Mouse (Mus musculus): ENCODE data around the gene Dock6. TPM values are rescaled to one million over a fixed set of nuclear protein-coding genes. Genes with fewer than 3 reads are reported as not detected.
A peak's percentile ranks its signal among the peaks of the same experiment; 100 is the strongest.
"Not testable (repeated sequence)": the region's sequence is repeated elsewhere in the genome, so short reads cannot be mapped to it uniquely, and the experiment has no call there.

Gene Dock6
- polyA plus RNA-seq, 1 experiment: 50.1 TPM

DNA sequence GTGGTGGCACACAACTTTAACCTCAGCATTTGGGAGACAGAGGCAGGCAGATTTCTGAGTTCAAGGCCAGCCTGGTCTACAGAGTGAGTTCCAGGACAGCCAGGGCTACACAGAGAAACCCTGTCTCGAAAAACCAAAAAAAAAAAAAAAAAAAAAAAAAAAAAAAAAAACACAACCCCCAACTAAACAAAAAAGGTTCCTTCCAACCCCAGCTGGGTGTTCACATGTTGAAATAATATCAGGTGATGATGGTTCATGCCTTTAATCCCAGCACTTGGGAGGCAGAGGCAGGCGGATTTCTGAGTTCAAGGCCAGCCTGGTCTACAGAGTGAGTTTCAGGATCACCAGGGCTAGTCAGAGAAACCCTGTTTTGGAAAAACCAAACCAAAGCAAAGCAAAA, 66.1 kb downstream of the Dock6 start:
- not testable (repeated sequence) for DNase-seq (ENCODE audit: extremely low spot score in 1 of 2, low spot score in 1 of 2)

DNA sequence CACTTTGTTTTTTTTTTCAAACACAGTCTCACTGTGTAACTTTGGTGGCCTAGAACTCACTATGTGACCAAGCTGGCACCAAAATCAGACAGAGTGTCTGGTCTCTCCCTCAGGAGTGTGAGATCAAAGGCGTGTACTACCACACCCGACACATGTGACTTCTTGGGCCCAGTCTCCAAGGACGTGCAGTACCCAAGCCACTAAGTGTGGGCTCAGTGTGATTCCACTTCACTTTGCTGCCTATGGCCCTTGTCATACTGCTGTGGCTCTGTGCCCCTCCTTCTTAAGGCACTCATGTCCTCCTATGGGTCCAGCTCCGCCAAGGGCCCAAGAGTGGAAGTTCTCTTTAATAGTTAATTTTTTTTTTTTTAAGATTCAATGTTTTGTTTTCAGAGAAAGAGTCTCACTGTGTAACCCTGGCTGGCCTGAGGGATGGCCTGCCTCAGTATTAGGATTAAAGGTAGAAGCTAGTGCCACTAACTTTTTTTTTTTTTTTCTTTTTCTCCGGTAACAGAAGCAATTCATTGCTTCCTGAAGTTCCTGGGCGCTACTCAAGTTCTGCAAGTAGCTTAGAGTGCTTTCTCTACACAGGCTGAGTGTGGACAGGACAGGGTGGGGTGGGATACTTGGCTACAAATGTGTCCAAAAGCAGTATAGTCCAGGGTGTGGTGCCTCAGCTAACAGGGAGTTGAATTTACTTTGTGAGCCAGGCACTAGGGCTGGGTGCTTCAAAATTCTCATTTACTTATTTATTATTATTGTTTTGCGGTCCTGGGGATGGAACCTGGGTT, 67.7 kb downstream of the Dock6 start:
- no peak for DNase-seq (ENCODE audit: extremely low spot score in 1 of 2, low spot score in 1 of 2)

DNA sequence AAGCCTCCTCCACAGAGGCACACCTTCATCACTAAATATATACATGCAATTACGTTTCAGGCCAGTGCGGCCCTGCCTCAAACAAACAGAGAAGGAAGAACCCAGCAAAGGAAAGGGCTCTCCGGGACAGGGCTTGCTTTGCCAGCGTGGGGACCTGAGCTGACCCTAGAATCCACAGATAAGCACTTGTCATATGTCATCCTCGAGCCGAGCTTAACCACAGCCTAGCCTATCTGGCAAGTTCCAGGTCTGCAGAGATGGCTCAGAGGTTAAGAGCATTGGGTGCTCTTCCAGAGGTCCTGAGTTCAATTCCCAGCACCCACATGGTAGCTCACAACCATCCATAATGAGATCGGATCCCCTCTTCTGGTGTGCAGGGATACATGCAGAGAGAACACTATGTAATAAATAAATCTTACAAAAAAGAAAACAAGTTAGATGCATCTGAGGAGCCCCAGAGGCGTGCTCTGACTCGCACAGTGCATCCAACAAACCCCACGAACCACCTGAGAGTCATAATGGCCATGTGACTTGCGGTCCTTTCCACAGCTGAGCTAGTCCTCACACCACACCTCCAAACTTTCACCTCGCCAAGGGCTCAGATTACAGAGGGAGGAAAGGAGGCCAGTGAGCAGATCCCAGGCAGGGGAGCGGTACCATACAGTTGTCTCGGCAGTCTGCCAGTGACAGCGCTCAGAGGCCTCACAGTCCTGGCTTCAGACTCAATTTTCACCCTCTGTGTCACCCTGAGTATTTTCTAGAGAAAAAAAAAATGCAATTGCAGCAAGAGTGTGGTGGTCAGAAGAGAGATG, 70.6 kb downstream of the Dock6 start:
- DNase-seq (ENCODE audit: extremely low spot score in 1 of 2, low spot score in 1 of 2): no peak

- no peak for DNase-seq (ENCODE audit: extremely low spot score in 1 of 2, low spot score in 1 of 2)
Observed at GRCm38 (mm10) chr9:21777726-21778125, 74.7 kb downstream of the Dock6 start.

- DNase-seq (ENCODE audit: extremely low spot score in 1 of 2, low spot score in 1 of 2): no peak
Observed at GRCm38 (mm10) chr9:21774353-21774752, 78.1 kb downstream of the Dock6 start.

DNA sequence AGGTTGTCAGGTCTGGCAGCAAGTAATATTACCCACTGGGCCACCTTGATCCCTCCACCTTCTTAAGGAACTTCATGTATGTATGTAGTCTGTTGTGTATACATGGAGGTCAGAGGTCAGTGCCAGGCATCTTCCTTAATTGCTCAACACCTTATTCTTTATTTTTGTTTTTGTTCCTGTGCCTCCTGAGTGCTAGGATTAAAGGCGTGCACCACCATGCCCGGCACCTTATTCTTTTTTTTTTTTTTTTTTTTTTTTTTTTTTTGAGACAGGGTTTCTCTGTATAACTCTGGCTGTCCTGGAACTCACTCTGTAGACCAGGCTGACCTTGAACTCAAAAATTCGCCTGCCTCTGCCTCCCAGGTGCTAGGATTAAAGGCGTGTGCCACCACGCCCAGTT, 79.0 kb downstream of the Dock6 start:
- not testable (repeated sequence) for DNase-seq (ENCODE audit: extremely low spot score in 1 of 2, low spot score in 1 of 2)

- no peak for DNase-seq (ENCODE audit: extremely low spot score in 1 of 2, low spot score in 1 of 2)
Observed at GRCm38 (mm10) chr9:21769558-21770183, 82.8 kb downstream of the Dock6 start.

DNA sequence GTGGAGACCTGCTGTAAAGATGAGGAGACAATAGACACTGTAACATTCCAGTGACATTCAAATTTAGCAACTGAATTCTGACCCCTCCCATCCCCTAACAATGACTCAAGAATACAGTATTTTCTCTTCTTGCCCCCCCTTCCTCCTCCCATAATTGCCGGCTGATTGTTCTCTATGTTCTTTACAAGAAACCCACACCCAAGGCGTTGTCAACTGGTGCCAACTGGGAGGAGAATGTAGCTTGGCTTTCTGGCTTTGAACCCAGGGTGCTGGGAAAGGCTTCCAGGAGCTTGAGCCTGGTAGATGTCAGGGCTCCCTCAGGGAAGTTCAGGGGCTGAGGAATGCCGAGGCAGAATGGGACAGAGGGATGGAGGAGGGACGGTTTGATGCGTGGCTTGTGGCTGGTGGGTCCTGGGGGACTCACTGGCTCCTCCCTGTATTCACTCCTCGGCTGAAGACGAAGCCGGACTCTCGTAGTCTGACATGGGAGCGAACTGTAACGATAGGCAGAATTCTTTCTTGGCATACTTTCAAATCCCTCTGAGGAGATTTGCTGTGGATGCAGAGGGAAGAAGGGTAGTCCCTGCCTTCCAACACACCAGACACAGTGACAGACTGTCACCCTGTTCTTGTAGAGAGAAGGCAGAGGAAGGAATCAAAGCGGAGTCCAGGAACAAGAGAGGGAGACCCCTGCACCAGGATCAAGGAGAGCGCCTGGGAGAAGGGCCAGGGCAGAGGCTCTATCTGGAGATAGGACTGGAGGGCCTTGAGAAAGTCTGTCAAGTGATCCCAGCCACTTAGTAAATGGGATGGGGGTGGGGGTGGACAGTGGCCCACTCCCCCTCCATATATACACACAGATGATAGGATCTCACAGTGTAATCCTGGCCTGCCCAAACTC, 83.7 kb downstream of the Dock6 start:
- no peak for DNase-seq (ENCODE audit: extremely low spot score in 1 of 2, low spot score in 1 of 2)

- DNase-seq (ENCODE audit: extremely low spot score in 1 of 2, low spot score in 1 of 2): no peak
Observed at GRCm38 (mm10) chr9:21767896-21768295, 84.5 kb downstream of the Dock6 start.

GRCm38 (mm10) chr9:21764084-21764999, 88.1 kb downstream of the Dock6 start:
- DNase-seq (ENCODE audit: extremely low spot score in 1 of 2, low spot score in 1 of 2): no peak

DNA sequence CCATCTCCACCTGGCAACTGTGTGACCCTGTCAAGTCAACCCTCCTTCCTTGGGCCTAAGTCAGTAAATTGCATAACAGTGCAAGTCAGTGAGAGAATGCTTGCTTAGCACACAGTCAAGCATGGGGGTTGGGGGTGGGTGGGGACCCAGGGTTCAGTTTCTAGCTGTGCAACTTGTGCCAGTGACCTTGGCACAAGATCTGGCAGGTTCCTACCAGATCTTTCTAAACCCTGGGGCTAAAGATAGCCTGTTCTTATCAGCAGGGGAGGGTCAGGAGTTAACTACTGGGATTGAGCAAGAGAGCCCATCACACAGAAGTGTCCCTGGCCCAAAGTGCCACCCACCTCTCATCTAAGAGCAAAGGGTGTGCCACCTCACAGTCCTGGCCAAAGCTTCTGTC, 90.3 kb downstream of the Dock6 start:
- no peak for DNase-seq (ENCODE audit: extremely low spot score in 1 of 2, low spot score in 1 of 2)

DNA sequence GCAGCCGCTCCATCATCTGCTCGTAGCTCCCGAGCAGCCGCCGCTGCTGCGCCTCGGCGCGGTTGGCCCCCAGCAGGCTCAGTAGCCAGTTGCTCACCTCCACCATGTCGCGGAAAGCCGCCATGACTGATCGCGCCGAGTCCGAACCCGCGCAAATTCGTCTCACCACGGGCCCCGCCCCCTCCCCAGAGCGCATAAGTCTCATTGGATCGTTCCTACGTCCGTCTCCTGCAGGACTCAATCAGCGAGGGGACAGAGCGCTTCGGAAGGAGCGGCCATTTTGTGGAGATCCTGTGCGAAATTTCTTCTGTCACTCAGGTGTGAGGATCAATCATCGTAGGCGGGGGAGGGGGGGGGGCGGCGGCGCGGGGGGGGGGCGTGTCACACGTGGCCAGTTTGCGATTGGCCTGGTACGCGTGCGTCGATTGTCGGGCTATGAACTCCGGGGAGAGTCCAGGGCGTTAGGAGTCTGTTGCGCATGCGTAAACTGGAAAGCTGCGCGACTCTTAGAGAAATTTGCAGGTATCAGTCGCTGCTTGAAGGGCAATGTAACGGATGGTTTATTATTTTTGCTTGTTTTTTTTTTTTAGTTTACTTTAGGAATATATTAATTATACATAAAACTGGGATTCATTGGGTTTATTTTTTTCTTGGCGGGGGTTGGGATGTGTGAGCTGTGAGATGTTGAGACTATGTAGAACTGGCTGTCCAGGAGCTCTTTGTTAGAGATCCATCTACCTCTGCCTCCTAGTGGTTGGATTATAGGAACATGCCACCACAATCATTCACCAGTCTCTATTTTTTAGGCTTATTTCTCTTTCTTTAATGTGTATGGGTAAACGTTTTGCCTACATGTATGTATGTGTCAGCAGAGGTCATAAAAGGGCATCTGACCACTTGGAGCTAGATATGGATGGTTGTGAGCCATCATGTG, 92.0 kb downstream of the Dock6 start, which contains the start of gene Spc24:
Spc24 (minus strand) TSS at position 149 of the 934 bp plus-strand sequence.
- peak; percentile 90 to 98 for DNase-seq (ENCODE audit: extremely low spot score in 1 of 2, low spot score in 1 of 2)

- no peak for DNase-seq (ENCODE audit: extremely low spot score in 1 of 2, low spot score in 1 of 2)
Observed at GRCm38 (mm10) chr9:21759718-21760117, 92.7 kb downstream of the Dock6 start.

DNA sequence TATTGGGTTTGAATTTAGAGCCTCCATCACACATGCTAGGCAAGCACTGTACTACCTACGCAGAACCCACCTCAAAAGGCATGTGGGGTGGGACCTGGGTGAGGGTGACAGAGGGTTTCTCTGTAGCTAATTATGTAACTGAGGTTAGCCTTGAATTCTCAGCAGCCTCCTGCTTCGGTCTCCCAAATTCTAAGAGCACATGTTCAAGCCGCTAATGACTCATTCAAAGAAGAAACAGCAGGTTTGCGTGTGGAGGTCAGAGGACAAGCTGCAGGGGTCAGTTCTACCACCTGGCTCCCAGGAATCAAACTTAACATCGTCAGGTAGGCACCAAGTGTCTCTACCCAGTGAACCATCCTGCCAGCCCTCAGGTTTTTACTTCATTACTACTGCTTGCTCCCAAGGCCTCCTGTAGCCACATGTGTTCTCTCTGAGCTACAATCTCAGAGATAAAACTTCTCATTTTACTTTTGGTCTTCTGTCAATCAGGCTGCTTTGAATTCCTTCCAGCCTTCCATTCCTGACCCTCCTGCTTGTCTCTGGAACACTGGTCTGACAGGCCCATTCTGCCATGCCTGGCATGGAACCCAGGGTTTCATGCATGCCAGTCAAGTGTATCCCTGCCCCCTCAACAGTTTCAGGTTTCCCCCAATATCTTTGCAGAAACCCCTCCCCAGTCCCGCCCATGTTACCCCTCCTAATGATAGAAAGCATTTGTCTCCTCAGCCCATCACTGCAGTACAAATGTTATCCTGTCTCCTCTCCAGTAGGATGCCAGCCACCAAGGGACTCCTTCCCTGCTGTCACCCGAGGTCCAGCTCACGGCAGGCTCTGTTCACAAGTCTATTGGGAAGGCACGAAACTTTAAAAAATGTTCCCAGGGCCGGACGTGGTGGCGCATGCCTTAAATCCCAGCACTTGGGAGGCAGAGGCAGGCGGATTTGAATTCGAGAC, 93.6 kb downstream of the Dock6 start:
- no peak for DNase-seq (ENCODE audit: extremely low spot score in 1 of 2, low spot score in 1 of 2)

DNA sequence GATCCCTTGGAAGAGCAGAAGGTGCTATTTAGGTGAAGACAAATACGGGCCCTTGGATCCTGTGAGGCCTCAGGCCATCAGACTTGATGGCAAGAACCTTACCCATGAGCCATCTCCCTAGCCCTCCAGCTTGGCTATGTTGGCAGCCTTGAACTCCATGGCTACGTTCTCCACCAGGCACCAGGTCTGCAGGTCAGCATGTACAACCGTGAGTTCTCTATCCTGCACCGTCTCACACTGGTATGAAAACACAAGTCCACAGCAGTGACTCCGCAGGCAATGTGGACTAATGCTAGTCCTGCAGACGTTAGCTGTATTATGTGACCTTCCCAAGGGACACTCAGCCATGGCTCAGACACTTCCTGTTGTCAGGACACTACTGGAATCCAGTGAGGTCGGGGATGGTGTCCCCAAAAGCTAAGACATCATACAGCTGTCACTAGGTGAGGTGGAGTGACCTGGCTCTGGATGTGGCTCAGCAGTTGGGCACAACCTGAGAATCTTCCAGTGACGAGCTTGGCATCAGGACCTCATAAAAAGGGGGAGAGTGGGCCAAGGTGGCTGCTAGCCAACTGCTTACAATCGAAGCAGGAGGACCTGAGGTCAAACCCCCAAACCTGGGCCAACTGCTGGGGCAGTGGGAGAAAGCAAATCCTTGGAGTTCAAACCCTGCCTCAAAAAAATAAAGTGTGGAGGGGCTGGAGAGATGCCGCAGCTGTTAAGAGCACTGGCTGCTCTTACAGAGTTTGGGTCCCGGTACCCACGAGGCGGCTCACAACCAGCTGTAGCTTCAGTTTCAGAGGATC, 97.7 kb downstream of the Dock6 start:
- no peak for DNase-seq (ENCODE audit: extremely low spot score in 1 of 2, low spot score in 1 of 2)

- no peak for DNase-seq (ENCODE audit: extremely low spot score in 1 of 2, low spot score in 1 of 2)
Observed at GRCm38 (mm10) chr9:21754003-21754402, 98.4 kb downstream of the Dock6 start.
